Mouse (Mus musculus): Measurements from ENCODE around the gene Col4a2. TPM values are rescaled to one million over a fixed set of nuclear protein-coding genes. Genes with fewer than 3 reads are reported as not detected.

Gene Col4a2
- polyA plus RNA-seq, 1 experiment from 2014 or later: 7.9 TPM

DNA sequence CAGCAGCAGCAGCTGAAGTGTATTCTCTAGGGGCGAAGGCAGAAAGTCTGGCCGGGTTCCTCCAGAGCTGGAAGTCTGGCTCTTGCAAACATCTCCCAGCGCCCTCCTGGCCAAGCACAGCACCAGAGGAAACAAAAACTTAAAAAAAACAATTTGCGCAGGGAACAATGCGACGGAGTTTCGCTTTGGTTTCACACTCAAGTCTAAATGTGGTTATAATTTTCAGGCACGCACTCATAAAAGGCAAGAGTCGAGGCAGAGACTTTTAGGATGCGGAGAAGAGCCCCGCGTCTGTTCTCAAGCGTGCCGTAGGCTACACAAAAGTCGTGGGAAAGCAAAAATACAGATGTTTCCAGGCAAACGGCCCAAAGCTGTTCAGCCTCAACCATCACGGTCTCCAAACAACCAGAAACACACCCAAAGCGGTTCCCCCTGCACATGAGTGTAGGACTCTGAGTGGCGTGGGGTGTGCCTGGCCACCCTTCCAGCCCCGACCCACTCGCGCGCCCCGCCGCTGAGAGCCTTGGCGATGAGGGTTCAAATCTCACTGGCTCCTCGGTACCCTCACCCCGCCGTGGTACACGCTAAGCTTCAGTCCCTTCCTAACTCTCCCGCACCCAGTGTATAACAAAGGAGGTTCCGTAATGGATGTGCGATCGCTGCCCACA is 790 bp upstream of the Col4a2 start:
- H3K4me1 ChIP-seq (replicated peaks): peaks cover 3% of the 10 kb centered on the region; the same call in 1 of the 2 replicates
- H3K9me3 ChIP-seq (replicated peaks): no peaks in the 10 kb centered on the region
- peak overlapping the region; percentile 62 for H3K4me2 ChIP-seq
- H3K36me3 ChIP-seq (replicated peaks): no peaks in the 10 kb centered on the region
- H3K27me3 ChIP-seq: peaks cover 57% of the 10 kb centered on the region
- peak overlapping the region; percentile 53 for H3K4me3 ChIP-seq (replicated peaks)
- H3K9ac ChIP-seq: peak overlapping the region; percentile 42; the same call in 1 of the 2 replicates
- no peak overlapping the region for H3K27ac ChIP-seq (replicated peaks)
- no peak for ATAC-seq (ENCODE audit: insufficient read depth)
- WGBS (ENCODE audit: insufficient replicate concordance): 4% methylated on average over 34 of the region's 34 CpGs

DNA sequence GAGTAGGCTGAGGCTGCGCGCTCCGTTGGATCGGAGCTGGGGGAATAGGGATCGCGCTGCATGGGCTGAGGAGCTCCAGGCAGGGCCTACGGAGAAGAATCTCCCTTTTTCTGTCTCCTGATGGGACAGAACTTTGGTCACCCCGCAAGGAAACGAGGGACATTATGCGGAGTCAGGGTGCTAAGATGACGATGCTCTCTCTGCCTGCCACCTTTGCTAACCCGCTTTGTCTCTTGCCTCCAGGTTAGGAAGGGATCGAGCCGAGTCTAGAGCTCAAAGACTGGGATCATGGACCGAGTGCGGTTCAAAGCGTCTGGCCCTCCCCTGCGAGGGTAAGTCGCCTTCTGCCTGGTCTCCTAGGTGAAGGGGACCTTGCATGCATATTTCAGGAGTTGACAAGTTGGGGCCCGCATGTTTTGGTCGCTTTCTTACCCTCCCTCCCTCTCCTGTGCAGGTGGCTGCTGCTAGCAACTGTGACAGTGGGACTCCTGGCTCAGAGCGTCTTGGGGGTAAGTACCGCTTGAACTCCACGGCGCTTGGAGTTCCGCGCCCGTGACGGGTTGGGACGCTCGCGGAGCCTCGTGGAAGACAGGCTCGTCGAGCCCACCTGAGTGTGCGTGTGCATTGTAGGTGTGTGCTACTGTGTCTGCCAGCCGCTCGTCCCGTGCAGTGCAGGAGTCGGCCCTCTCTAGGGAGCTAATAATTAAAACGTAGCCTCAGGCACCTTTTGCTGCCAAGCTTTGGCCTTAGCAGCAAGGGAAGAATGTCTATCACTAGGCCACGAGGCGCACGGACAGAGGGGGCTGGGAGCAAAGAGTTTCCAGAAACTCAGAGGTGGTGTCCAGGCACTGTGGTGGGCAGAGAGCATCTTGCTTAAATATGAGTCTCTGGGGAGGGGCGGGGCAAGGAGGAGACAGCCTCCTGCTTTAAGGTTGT is 839 bp downstream of the Col4a2 start:
- ATAC-seq (ENCODE audit: insufficient read depth): 0 out of 2 replicates have a peak, but pooled peaks have one; percentile 23
- Histone ChIP-seq H3K27me3 (peaks cover 57% of the 10 kb centered on the region), H3K4me2 (peak overlapping the region; percentile 62), H3K4me1 (replicated peaks) (peaks cover 2% of the 10 kb centered on the region; the same call in 1 of the 2 replicates), H3K27ac (replicated peaks) (no peak overlapping the region), H3K36me3 (replicated peaks) (no peaks in the 10 kb centered on the region), H3K4me3 (replicated peaks) (peak overlapping the region; percentile 53), H3K9ac (no peak overlapping the region), H3K9me3 (replicated peaks) (no peaks in the 10 kb centered on the region)
- 6% methylated on average over 45 of the region's 45 CpGs for WGBS (ENCODE audit: insufficient replicate concordance)

DNA sequence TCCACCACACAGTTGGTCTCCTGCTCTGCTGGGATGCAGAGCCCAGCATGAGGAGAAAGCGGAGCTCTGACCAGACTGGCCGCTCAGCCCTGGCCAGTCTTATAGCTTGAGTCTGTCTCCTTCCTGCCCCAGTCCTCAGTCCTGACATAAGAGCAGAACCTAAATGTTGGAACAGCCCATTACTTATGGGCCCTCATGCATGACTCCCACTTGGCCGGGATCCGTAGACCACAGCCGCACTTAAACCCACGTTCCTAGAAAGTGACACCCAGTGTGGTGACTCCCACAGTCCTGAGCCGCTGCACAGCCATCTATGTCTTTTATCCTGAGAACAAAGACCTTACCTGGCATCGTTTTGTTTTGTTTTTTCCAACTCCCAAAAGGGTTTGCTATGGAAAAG is 2.0 kb downstream of the Col4a2 start:
- no peak for ATAC-seq (ENCODE audit: insufficient read depth)
- 71% methylated on average over 8 of the region's 8 CpGs for WGBS (ENCODE audit: insufficient replicate concordance)
- Histone ChIP-seq H3K9me3 (replicated peaks) (no peaks in the 10 kb centered on the region), H3K27me3 (peaks cover 57% of the 10 kb centered on the region), H3K9ac (no peak overlapping the region), H3K4me2 (no peak overlapping the region), H3K4me3 (replicated peaks) (no peak overlapping the region), H3K27ac (replicated peaks) (no peak overlapping the region), H3K36me3 (replicated peaks) (no peaks in the 10 kb centered on the region), H3K4me1 (replicated peaks) (no peaks in the 10 kb centered on the region; the same call in 1 of the 2 replicates)

DNA sequence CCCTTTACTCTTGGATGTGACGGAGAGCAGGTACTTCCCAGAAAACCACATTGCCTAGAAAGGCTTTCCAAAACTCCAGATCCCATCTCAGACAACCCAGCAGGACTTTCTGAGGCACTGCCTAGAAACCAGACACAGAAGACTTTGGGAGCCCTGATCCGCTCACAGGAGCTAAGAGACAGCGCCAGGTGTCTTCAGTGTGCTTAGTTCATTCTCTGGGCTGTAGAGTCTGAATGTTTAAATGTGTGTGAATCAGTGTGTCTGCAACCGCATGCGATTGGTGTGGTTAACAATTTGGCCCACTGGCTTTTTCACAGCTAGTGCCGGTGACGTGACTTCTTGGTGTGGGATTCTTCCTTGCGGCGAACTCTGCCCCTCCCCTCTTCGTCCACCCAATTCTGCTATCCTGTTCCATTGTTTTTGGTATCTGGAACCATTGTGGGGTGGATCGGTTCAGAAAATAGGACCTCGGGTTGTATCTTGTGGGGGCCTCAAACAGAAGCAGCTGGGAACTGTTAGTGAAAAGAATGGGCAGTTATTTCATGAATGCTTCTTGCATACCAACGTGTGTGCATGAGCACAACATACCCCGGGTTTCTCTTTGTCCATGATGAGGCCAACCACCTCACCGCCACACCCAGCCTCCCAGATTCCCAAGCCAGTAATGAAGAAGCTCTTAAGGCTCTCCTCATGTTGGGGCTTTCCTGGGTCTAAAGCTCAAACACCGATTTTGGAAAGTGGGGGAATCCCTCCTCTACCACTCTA is 2.8 kb downstream of the Col4a2 start:
- H3K27me3 ChIP-seq: peaks cover 54% of the 10 kb centered on the region
- no peak overlapping the region for H3K27ac ChIP-seq (replicated peaks)
- no peak overlapping the region for H3K4me3 ChIP-seq (replicated peaks)
- no peak overlapping the region for H3K9ac ChIP-seq
- H3K4me1 ChIP-seq (replicated peaks): no peaks in the 10 kb centered on the region; the same call in 1 of the 2 replicates
- no peaks in the 10 kb centered on the region for H3K36me3 ChIP-seq (replicated peaks)
- no peak overlapping the region for H3K4me2 ChIP-seq
- 56% methylated on average over 16 of the region's 16 CpGs for WGBS (ENCODE audit: insufficient replicate concordance)
- no peaks in the 10 kb centered on the region for H3K9me3 ChIP-seq (replicated peaks)
- ATAC-seq (ENCODE audit: insufficient read depth): no peak

DNA sequence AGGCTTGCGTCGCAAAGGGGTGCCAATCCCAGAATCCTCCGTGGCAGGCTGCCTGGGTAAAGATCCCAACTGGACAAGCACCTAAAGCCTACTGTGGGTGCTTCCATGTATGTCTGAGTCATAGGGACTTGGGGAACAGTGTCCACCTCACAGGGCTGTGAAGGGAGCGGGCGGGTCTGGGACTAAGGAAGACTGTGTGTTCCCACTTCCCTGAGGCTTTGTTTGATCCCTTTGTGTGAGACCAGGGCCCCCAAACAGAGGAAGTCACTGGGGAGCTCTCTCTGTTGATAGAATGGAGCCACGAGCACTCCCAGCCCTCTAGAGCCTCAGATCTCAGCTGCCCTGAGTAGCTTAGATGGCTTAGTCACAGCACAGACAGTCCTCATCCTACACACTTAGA is 3.5 kb downstream of the Col4a2 start:
- no peak overlapping the region for H3K4me3 ChIP-seq (replicated peaks)
- ATAC-seq (ENCODE audit: insufficient read depth): no peak
- H3K36me3 ChIP-seq (replicated peaks): no peaks in the 10 kb centered on the region
- WGBS (ENCODE audit: insufficient replicate concordance): 59% methylated on average over 6 of the region's 6 CpGs
- peaks cover 46% of the 10 kb centered on the region for H3K27me3 ChIP-seq
- no peak overlapping the region for H3K27ac ChIP-seq (replicated peaks)
- H3K4me2 ChIP-seq: no peak overlapping the region
- no peak overlapping the region for H3K9ac ChIP-seq
- H3K4me1 ChIP-seq (replicated peaks): no peaks in the 10 kb centered on the region; the same call in 1 of the 2 replicates
- no peaks in the 10 kb centered on the region for H3K9me3 ChIP-seq (replicated peaks)

DNA sequence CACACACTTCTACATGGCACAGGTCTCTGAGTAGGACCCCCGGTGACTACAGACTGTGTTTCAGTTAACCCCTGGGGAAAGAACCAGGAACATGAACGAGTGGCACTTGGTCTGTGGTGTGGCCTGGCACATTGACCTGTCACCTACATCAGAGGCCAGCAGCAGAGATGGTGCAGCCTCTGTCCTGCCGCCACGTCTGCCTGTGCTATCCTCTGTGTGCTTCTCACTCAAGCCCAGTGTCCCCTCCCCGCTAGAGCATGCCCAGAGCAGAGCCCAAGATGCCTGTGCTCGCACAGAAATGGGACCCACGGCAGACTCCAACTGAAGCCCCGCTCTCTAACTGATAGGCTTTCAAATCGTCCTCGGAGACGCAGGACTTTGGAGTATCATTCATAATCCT is 6.8 kb downstream of the Col4a2 start:
- Histone ChIP-seq H3K9me3 (replicated peaks) (no peaks in the 10 kb centered on the region), H3K27me3 (peaks cover 13% of the 10 kb centered on the region), H3K4me2 (no peak overlapping the region), H3K36me3 (replicated peaks) (no peaks in the 10 kb centered on the region), H3K27ac (replicated peaks) (no peak overlapping the region), H3K4me3 (replicated peaks) (no peak overlapping the region), H3K4me1 (replicated peaks) (peaks cover 8% of the 10 kb centered on the region; the same call in 1 of the 2 replicates), H3K9ac (no peak overlapping the region)
- no peak for ATAC-seq (ENCODE audit: insufficient read depth)
- WGBS (ENCODE audit: insufficient replicate concordance): 65% methylated on average over 11 of the region's 11 CpGs

DNA sequence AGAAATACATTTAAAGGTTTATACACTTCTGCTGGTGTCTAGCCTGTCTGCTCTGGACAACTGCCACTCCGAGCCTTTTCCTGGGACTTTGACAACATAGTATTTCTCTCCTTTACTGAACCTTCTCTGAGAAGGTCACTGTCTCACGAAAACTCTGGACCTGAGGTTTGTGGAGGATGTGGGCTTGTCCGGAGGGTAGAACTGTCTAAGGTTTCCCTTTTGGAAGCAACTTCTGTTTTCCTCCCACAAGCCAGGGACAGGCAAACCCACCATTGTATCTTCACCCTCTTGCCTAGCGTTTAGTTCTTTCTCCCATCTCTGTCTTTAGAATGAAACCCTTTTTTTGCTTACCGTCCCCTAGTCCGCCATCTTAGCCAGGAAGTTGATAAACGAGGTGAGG is 9.2 kb downstream of the Col4a2 start:
- no peak overlapping the region for H3K27ac ChIP-seq (replicated peaks)
- 36% methylated on average over 7 of the region's 7 CpGs for WGBS (ENCODE audit: insufficient replicate concordance)
- no peak overlapping the region for H3K4me2 ChIP-seq
- H3K36me3 ChIP-seq (replicated peaks): no peaks in the 10 kb centered on the region
- peaks cover 8% of the 10 kb centered on the region; the same call in 1 of the 2 replicates for H3K4me1 ChIP-seq (replicated peaks)
- no peaks in the 10 kb centered on the region for H3K9me3 ChIP-seq (replicated peaks)
- ATAC-seq (ENCODE audit: insufficient read depth): no peak
- H3K4me3 ChIP-seq (replicated peaks): no peak overlapping the region
- H3K9ac ChIP-seq: no peak overlapping the region
- no peaks in the 10 kb centered on the region for H3K27me3 ChIP-seq

DNA sequence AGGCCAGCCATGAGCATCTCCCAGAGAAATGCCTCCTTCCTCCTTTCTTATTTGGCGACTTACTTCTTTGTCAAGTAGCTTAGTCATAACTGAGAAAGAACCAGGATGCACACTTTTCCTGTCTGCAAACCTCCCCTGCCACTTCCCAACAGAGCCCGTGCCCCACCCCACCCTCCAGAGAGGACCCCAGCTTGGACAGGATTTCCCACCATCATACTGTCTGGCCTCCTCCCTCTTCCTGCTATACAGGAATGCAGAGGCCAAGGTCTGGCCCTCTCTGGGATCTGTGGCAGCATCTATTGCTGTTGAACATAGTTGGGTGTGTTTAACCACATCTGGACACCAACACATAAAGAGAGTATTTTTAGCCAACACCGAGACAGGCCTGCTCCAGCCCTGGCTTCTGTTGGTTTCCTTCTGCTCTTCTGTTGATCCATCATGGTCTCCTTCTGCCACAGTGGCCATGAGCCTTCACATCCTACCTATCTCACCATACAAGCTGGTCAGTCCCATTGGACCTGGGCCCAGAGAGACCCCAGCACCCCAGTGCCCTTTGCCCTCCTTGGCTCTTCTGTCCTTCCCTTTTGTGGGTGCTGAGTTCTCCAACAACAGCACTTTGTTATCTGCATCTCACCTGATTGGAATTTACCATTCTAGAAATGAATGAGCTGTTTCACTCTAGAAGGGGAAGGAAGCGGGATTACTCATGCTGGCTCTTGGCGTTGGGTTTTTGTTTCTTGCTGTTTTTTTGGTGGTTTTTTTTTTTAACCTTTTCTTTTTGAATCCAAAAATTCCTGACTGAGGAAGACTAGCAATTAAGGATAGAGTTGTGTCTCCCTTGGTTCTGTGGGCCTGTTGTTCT is 10.3 kb downstream of the Col4a2 start:
- H3K36me3 ChIP-seq (replicated peaks): no peaks in the 10 kb centered on the region
- no peak for ATAC-seq (ENCODE audit: insufficient read depth)

DNA sequence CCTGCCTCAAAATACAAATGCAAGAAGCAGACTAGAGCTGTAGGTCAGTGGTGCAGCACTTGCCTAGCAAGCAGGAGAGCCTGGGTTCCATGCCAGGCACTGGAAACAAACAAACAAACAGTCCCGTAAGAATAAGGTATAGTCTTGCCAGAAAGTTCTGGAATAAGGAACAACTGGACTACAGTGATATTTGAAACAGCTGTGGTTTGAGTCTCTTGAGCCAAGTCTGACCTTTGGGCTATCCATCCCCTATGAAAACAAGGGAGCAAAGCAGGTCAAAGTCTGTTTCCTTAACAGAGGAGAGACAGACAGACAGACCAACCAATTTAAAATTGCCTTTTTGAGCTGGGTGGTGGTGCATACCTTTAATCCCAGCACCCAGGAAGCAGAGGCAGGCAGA is 11.1 kb downstream of the Col4a2 start:
- no peak overlapping the region for H3K4me3 ChIP-seq (replicated peaks)
- no peaks in the 10 kb centered on the region for H3K27me3 ChIP-seq
- H3K9me3 ChIP-seq (replicated peaks): no peaks in the 10 kb centered on the region
- H3K9ac ChIP-seq: no peak overlapping the region
- no peak for ATAC-seq (ENCODE audit: insufficient read depth)
- no peaks in the 10 kb centered on the region for H3K36me3 ChIP-seq (replicated peaks)
- 50% methylated on average over 1 of the region's 1 CpGs for WGBS (ENCODE audit: insufficient replicate concordance)
- no peak overlapping the region for H3K27ac ChIP-seq (replicated peaks)
- H3K4me1 ChIP-seq (replicated peaks): peaks cover 8% of the 10 kb centered on the region; the same call in 1 of the 2 replicates
- no peak overlapping the region for H3K4me2 ChIP-seq

More for the DNA sequence above, 10.3 kb downstream of the Col4a2 start:
- Histone ChIP-seq H3K4me2 (no peak overlapping the region), H3K4me1 (replicated peaks) (peaks cover 8% of the 10 kb centered on the region; the same call in 1 of the 2 replicates), H3K27ac (replicated peaks) (no peak overlapping the region), H3K9me3 (replicated peaks) (no peaks in the 10 kb centered on the region), H3K4me3 (replicated peaks) (no peak overlapping the region), H3K9ac (no peak overlapping the region), H3K27me3 (no peaks in the 10 kb centered on the region)
- WGBS (ENCODE audit: insufficient replicate concordance): 25% methylated on average over 5 of the region's 5 CpGs

DNA sequence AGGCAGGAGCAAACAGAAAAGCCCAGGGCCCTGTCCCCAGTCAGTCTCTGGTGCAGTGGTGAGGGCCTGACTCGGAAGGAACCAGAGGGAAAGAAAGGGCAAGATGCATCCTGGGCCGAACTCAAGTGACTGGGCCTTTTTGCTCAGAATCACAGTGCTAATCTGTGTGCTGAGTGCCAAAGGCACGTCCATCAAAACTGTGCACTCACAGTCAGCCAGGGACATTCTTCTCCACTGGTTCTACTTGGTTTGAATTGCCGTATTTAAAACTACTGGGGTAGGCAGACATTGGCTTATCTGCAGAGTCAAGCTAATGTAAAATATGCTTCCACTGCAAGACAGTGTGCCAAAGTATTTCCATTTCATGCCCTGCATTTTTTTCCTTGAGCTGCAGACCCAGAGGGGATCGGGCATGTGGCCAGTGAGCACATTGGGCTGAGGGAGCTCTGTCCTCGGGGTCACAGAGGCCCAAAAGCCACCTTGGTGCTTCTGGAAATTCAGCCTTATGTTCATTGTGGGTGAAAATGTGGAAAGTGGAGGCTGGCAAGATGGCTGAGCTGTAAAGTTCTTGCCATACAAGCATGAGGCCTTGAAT is 12.3 kb downstream of the Col4a2 start:
- Histone ChIP-seq H3K4me1 (replicated peaks) (peaks cover 8% of the 10 kb centered on the region; the same call in 1 of the 2 replicates), H3K27ac (replicated peaks) (no peak overlapping the region), H3K9ac (no peak overlapping the region), H3K27me3 (no peaks in the 10 kb centered on the region), H3K4me2 (no peak overlapping the region), H3K36me3 (replicated peaks) (no peaks in the 10 kb centered on the region), H3K9me3 (replicated peaks) (no peaks in the 10 kb centered on the region), H3K4me3 (replicated peaks) (no peak overlapping the region)
- ATAC-seq (ENCODE audit: insufficient read depth): no peak
- WGBS (ENCODE audit: insufficient replicate concordance): 51% methylated on average over 6 of the region's 6 CpGs
